Mouse (Mus musculus) embryo, embryonic 9.5 days (tissue): ENCODE data around the gene Taf4.

Source experiments
- DNase-seq: peaks from one replicate; pipeline ENCODE4 v3.0.0-alpha.2; 2017; ENCODE audit errors: extremely low spot score

The Taf4 gene

GRCm38 (mm10) chr2:179982715-179983114, 6.3 kb upstream of the Taf4 start:
- DNase-seq = no peak

GRCm38 (mm10) chr2:179980616-179981015, 4.2 kb upstream of the Taf4 start:
- DNase-seq = no peak

GRCm38 (mm10) chr2:179979836-179980235, 3.4 kb upstream of the Taf4 start:
- no peak for DNase-seq

DNA sequence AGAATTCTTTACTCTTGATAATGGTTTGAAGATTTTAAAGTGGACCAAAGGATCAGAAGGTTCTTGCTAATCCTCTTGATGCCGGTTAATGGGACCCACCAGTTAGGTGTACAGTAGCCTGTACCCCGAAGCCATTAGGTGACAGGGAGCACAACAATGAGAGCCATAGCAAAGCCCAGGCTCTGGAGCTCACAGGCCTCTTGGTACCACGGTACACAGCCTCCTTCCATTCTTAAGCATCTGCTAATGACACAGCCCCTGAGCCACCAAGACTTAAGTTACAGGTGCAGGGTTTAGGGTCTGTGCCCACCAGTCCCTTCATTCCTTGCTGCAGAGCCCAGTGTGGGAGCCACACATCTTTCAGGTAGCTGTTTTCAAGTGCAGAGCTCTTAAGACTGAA, 1.8 kb upstream of the Taf4 start:
- no peak for DNase-seq

DNA sequence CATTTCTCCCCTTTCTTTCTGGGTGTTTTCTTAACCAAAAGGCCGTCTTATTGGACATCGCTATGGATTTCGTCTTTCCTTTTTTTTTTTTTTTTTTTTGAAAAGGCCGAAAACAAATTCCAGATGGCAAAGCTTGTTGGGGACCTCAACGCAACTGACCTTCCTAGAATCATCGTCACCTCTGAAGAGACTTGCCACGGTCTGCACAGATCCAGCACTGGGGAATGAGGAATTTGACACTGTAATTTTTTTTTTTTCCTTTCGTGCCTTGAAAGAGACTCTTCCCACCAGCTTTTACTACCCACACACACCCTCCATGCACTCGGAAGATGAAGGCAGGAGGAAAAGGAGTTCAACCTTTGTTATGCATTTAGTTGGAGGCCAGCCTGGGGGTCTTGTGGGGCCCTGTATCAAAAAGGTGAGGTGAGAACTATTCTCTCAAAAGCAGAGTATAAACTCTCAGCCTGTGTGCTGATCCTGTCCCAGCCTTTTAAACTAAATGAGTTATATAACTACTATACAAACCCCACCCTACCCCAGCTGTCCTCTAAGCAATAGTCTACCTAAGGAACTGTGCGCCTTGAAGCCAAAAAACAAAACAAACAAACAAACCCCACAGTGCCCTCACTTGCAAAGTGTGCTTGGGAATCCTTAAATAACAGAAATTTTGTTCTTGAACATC, 1.0 kb upstream of the Taf4 start:
- DNase-seq = no peak

DNA sequence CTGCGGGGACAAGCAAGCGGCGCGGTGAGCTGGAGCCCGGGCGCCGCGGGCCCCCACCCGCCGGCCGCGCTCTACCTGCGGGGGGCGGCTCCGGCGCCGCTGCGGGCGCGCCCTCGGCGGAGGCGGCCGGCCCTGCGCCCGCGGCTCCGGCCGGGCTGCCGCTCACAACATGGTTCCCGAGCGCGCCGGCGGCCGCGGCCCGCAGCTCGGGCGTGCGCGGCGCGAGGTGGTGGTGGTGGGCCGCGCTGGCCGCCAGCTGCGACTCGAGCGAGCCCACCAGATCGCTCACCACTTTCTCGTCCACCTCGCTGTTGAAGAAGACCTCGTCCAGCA, 185 bp downstream of the Taf4 start:
- no peak for DNase-seq

DNA sequence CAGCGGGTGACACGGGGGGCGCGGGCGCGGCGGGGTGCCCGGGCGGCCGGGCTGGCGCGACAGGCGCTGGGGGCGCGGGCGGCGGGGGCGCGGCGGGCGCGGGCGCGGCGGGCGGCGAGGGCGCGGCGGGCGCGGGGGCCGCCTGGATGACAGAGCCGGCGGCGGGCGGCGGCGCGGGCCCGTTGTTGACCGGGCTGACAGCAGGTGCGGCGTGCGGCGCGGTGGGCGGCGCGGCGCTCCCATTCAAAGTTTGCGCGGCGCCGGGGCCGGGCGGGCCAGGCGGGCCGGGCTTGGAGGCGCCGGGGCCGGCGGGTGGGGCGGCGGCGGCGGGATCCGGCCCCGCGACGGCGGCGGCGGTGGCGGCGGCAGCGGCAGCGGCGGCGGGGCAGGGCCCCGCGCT, 595 bp downstream of the Taf4 start:
- no peak for DNase-seq

DNA sequence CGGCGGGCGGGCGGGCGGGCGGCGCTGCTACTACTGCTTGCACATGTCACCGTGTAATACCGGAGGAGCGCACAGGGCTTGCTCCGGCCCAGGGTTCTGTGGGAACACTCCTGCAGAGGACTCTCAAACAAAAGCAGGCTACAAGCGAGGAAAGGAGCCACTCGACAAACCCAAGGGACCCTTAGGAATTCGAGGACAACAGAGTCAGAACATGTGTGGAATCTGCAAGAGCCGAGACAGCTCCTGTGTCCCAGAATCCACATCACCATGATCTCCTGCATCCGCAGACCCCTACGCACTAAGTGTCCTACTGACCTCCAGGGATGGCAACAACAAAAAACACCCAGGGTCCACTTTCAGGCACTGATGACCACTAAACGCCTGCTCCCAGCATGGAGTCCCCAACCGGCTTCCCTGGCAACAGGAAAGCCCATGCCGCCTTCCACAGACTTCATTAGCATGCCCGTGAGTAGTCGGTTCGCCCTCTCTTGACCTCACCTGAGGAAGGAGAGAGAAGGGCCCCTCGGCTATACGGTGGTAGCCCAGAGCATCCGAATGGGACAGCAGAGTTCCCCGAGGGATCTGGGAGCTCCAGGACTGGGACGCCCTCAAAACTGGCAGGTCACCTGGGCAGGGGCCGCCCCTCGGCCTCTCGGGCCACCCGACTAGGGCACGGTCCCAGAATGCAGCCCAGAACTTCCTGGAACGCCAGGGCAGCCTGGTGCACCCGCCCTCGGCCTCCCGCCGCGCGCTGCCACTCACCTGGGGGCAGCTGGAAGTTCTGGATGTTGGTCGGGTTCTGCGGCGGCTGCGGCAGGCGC, 1.6 kb downstream of the Taf4 start:
- DNase-seq = peak; percentile 38

DNA sequence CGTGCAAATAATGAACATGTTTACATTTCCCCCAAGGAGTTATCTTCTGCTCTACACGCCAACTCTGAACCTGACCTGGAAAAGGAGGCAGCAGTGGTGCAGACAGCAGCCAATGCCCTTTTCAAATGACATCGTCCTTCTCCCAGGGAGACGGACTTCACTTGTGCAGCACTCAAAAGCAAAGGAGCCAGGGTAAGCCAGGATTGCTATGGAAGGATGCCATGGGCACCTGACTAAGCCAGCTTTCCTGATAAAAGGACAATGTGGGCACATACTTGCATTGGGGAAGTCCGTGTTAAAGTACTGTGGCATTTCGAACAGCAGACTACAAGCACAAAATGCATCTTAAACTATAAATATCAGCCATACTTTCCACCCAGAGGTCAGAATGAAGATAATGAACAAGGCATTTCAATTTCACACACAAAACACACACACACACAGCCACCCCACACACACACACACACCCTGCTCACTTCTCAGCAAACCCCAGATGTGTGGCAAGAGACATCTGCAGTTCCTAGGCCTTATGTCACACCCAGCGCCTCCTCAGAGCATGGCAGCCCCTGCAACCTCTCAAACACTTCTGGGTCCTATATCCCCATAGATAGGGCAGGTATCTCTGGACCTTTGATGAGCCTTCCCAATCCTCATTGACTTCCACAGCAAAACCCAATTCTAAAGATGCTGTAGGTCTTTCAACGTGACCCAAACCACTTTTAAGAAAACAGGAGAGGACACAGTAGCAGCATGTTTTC, 2.4 kb downstream of the Taf4 start:
- DNase-seq = no peak

DNA sequence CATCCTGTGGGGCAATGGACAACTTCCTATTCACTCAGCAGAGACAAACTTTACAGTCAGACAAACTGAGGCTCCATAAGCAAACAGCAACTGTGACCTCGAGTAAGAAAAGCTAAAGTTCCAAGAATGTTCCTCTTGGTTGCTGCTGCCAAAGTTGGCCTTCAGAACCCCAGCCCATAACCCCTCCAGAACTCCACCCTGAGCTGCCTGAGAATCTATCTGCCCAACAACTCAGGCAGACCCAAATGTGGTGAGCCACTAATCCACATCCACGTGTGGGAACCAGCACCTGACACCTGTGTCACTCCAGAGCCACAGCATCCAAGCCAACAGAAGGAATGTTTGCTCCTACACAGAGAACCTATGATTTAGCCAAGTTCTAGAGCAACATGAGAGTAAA, 4.0 kb downstream of the Taf4 start:
- DNase-seq = no peak

GRCm38 (mm10) chr2:179971891-179972290, 4.6 kb downstream of the Taf4 start:
- no peak for DNase-seq

GRCm38 (mm10) chr2:179969137-179969536, 7.3 kb downstream of the Taf4 start:
- DNase-seq = no peak

DNA sequence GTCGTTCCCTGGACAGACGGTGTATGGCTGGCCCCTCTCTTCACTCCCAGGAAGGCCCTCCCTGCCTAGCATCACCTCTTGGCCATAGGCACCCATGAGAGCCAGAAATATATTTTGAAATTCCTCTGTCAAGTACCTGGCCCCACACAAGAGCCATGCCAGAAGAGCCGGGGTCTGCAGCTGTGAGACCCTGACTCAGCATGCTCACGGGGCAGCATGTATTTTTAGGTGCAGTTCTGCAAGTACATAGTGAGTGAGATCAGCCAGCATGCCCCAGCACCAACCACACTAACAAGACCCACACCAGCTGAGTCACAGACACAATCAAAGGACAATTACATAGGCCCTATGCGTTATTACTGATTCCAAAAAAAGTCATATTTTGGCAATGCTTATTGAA, 8.8 kb downstream of the Taf4 start:
- DNase-seq = no peak

- DNase-seq = no peak
These were observed 15.0 kb downstream of the Taf4 start for GRCm38 (mm10) chr2:179961420-179961819.

- DNase-seq = no peak
These were observed 16.1 kb downstream of the Taf4 start for GRCm38 (mm10) chr2:179960327-179960726.

DNA sequence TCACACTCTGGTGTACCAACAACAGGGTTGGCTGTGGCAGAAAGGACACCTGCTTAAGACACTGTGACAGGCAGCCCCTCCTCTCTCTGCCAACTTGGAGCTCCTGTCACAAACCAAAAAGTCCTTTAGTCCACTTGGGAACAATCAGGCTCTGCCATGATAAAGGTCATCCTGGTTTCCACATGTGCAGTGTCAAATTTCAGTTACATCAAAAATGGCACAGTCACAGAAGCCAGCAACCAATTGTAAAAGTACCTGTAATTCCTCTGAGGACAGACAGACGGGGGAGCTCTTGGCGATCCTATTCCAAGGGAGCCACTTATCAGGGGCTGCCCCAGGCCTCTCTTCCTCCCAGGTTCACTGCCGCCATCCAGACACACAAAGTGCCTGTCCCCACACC, 17.1 kb downstream of the Taf4 start:
- no peak for DNase-seq

GRCm38 (mm10) chr2:179951542-179952524, 24.6 kb downstream of the Taf4 start:
- no peak for DNase-seq

- no peak for DNase-seq
These were observed 27.6 kb downstream of the Taf4 start for GRCm38 (mm10) chr2:179948820-179949219.

GRCm38 (mm10) chr2:179947607-179948006, 28.8 kb downstream of the Taf4 start:
- no peak for DNase-seq

- DNase-seq = no peak
These were observed 29.9 kb downstream of the Taf4 start for GRCm38 (mm10) chr2:179946496-179946895.

DNA sequence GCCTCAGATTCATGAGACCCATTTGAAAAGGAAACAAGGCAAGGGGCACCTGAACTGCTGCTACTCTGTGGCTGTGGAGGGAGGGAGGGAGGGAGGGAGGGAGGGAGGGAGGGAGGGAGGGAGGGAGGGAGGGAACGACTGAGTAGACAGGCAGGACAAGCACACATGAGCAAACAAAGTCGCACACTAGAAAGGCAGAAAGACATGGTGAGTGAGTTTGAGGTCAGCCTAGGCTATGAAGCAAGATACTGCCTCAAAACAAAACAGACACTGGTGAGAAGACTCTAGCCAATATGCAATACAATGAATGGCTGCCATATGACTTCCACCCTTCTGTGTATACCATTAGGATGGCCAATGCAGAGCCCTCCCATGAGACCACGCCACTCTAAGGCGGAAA, 31.4 kb downstream of the Taf4 start:
- no peak for DNase-seq

GRCm38 (mm10) chr2:179941696-179942095, 34.8 kb downstream of the Taf4 start:
- no peak for DNase-seq
